Mouse (Mus musculus): ENCODE data around the gene Ube4a. TPM values are rescaled to one million over a fixed set of nuclear protein-coding genes. Genes with fewer than 3 reads are reported as not detected.

The Ube4a gene
- total RNA-seq, 2 experiments from 2014 or later = 73.0 to 75.4 TPM

DNA sequence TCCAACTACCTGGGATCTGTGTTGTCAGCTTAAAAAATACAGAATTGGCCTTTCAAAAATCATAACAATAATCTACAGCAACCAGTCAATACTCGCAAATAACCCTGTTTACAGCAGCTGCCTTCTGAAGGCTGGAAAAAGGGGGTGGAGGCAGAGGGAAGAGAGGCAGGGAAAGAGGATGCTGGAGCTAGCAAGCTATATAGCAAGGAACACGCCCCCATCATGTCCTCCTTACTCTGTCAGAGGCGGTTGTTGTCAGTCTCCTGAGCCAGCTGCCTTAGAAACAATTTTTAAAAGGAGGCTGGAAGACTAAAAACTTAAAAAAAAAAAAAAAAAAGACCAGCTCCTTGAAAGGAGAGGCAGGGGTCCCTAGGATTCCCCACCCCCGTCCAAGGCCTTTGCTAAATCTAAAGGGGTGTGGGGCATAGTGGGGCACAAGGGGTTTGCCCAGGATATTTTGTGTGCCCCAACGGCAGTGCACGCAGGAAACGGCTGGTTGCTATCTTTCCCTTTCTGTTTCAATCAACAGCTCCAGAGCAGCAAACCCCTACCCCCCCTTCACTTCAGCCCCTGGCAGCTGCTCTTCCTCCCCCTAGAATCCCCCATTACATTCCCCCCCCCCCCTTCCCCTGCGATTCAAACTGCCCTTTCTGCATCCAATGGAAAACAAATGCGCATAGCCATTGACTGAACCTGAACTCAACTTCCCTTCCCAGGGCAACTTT is 86.5 kb downstream of the Ube4a start:
- DNase-seq (ENCODE audit: low spot score in 2 of 2) = peak in 1 of 2 experiments; percentile 68
- intact Hi-C loops (cut with DNase I) = no loop called here

DNA sequence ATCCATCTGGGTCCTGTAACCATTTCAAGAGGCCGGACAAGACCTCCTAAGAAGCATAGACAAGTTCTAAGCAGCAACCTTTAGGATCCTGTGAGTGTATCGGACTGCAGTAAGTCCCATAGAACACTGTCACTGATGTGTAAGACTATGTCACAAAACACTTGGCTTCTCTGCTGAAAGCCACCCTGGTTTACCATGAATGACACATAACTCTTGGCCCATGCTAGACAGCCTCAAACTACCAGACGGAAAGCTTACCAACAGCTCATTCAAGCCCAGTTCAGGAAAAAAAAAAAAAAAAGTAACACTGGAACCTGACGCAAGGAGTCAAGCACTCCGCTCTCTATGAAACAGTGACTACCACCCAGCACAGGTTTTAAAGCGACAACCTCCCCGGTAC is 87.7 kb downstream of the Ube4a start:
- no peak for DNase-seq (ENCODE audit: low spot score in 2 of 2)
- intact Hi-C loops (cut with DNase I) = no loop called here

DNA sequence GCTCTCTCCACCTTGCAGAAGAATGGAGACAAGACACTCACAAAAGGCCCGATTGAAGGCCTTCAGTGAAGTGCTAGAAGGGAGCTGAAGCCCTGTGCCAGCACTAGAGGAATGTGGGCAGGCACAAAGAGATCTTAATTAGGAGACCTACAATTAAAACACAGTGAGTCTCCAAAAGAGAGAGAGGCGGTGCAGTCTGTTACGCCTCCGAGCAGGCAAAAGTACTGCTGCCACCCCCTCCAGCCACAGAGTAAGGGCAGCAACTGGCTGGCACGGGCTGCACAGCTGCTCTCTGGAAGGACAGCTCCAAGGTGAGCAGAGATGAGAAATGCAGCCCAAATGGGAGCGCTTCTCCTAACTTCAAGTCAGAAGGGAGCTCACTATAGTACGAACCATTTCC is 89.9 kb downstream of the Ube4a start:
- intact Hi-C loops (cut with DNase I) = no loop called here
- peak; percentile 43 to 79 for DNase-seq (ENCODE audit: low spot score in 2 of 2)

DNA sequence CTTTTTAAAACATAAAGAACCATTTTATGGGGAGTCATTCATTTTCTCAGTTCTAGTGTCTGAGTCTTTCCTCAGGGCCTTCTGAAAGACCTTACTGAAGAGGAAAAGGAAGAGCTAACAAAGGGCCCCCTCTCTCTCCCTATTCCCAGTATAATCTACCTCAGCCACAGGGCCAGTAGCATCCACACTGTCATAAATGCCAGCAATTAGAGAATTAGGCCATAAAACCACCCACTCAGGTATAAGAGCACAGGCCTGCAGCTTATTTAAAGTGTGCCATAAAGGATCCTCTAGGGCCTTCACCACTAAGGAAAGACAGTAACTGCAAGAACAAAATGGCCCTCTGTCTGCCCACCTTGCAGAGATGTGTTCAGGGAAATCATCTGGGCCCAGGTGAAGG is 91.2 kb downstream of the Ube4a start:
- intact Hi-C loops (cut with DNase I) = no loop called here
- no peak for DNase-seq (ENCODE audit: low spot score in 2 of 2)

DNA sequence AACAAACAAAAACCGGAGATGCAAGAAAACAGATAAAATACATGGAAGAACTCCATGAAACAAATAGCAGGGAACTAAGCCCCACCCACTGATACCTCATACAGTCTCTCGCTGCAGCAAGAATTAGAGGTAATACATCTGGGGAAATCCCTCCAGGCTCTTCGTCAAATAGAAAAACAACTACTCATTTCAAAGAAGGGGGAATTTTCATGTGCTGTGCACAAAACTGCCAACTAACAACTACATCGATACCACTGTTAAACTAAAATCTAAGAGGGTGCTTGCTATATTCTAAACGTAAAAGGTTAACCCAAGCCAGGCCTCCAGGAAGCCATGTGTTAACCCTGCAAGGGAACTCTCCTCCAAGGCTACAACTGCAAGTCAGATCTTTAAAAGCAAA is 91.7 kb downstream of the Ube4a start:
- no peak for DNase-seq (ENCODE audit: low spot score in 2 of 2)
- intact Hi-C loops (cut with DNase I) = no loop called here

Other genes with a start within 250 kb of the Ube4a start
- 10 to 100 TPM; 54.9 to 70.7 TPM for gene Phldb1, start 230.4 kb downstream of the Ube4a start, total RNA-seq (2021)
- 100 to 1,000 TPM in 1 of 2 experiments, 10 to 100 TPM in 1; 98.0 to 103 TPM for gene Arcn1, start 197.8 kb downstream of the Ube4a start, total RNA-seq (2021)
- gene Ift46, start 197.7 kb downstream of the Ube4a start, total RNA-seq (2021) = 10 to 100 TPM; 68.8 to 83.5 TPM
- gene Tmem25, start 166.3 kb downstream of the Ube4a start, total RNA-seq (2021) = 10 to 100 TPM; 49.0 to 53.0 TPM
- gene Ttc36, start 162.5 kb downstream of the Ube4a start, total RNA-seq (2021) = under 1 TPM in 1 of 2 experiments, not detected in 1; 0.99 TPM
- 10 to 100 TPM; 54.6 to 58.6 TPM for gene Kmt2a, start 84.3 kb downstream of the Ube4a start, total RNA-seq (2021)
- 100 to 1,000 TPM; 339 to 353 TPM for gene Atp5l, start 44.9 kb downstream of the Ube4a start, total RNA-seq (2021)
- gene Cd3g, start 14.8 kb upstream of the Ube4a start, total RNA-seq (2021) = not detected
- not detected for gene Cd3d, start 16.2 kb upstream of the Ube4a start, total RNA-seq (2021)
- not detected for gene Cd3e, start 44.0 kb upstream of the Ube4a start, total RNA-seq (2021)
- 1 to 10 TPM; 1.3 to 1.9 TPM for gene Mpzl2, start 74.2 kb upstream of the Ube4a start, total RNA-seq (2021)
- gene Mpzl3, start 89.6 kb upstream of the Ube4a start, total RNA-seq (2021) = 1 to 10 TPM; 4.0 to 6.4 TPM
- gene Jaml, start 113.6 kb upstream of the Ube4a start, total RNA-seq (2021) = under 1 TPM; 0.87 to 0.89 TPM
- 100 to 1,000 TPM; 245 to 264 TPM for gene Scn2b, start 152.2 kb upstream of the Ube4a start, total RNA-seq (2021)
- gene Scn4b, start 172.8 kb upstream of the Ube4a start, total RNA-seq (2021) = 100 to 1,000 TPM in 1 of 2 experiments, 10 to 100 TPM in 1; 26.7 to 103 TPM
- 1 to 10 TPM; 1.1 to 1.5 TPM for gene BC049352, start 216.4 kb upstream of the Ube4a start, total RNA-seq (2021)
- under 1 TPM in 1 of 2 experiments, not detected in 1; 0.41 TPM for gene Tmprss4, start 238.5 kb upstream of the Ube4a start, total RNA-seq (2021)